Mouse (Mus musculus) left cerebral cortex, adult 9 months (tissue): ENCODE results near the gene Arhgdib.

ENCODE experiments used
- DNase-seq, 2 experiments: peaks; one replicate each; pipeline ENCODE4 v3.0.0; 2022; ENCODE audit warnings: low spot score in 2 of 2

Arhgdib gene

DNA sequence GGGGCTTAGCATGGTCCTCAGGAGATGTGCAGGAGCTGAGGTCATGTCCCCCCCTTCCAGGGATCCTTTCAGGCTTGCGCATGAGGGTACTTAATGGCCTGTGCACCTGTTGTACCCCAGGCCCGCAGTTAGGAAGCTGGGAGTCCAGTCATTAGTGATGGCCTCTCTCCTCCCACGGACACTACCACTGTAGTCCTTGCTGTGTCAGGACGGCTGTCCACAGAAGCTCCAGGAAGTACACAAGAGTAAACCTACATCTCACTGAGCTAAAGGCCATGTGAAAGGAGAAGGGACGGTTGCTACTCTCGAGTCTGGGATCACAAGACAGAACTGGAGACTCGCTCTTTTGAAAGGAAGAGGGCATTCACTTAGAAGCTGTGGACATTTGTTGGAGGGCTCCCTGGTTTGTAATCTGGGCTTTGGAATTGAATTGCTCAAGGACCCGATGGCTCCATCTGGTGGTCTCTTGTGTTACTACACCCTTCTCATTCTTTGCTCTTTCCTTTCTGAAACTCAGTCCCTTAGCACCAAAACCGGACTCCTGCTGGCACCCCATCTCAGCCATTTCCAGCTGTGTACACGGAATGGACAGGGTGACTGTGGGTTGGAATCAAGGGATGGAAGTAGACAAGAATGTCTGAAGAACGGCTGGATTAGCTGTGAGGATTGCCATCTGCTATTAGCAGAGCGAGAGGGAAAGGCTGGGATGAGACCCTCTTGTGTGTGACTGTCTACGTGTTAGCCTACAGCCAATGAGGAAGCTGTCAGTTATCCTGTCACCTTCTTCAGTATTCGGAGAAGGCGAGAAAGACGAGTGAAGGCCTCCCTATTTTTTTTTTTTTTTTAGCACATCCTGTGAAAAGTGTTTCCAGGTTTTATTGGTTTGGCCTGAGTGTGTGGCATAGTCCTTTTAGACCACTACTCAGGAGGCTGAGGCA lies 21.1 kb downstream of the Arhgdib start:
- DNase-seq, result peak in 1 of 2 experiments; percentile 87

DNA sequence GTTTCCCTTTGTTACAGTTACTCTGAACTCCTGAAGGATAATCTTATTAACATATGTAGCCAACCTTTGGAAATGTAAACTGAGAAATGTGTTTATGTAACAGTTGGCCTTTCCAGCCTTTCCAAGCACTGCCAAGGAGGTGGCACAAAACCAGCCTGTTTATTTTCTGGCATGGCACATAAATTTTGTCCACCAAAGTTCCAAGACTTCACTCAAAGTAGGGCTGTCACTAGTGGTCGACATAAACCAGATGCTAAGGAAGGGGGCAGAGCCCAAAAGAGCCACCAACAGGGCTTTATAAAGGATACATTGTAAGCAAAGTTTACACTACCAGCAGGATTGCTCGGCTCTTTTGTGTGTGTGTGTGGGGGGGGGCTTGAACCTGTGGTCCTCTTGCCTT lies 23.8 kb downstream of the Arhgdib start:
- no peak for DNase-seq

DNA sequence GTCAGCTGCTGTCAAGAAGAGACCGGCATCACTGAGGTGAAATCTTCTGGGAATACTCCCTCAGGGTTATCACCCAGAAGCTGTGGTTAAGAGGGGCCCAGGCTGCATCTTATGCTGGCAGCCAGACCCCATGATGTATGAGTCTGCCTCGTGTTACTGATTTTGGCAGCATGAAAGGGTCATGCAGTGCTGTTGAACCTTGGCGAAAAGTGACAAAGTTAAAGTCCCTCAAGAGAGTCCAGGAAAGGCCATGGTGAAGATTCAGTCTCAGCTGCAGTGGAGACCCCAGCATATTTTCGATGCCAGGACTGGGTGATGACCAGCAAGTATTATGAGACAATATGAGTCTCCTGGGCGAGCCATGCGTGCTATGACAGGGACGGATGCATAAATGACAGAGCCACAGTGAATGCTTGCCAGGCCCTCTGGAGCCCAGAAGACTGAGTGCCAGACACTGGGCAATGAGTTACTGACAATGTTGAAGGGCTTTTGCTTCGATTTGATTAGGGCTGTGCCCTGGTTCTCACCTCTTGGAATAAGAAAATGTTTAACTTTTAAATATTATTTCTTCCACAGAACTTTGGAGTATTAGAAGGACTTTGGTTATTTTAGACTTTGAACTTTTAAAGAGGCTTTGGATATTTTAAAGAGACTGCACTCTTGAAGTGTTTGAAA lies 25.8 kb downstream of the Arhgdib start:
- no peak for DNase-seq

DNA sequence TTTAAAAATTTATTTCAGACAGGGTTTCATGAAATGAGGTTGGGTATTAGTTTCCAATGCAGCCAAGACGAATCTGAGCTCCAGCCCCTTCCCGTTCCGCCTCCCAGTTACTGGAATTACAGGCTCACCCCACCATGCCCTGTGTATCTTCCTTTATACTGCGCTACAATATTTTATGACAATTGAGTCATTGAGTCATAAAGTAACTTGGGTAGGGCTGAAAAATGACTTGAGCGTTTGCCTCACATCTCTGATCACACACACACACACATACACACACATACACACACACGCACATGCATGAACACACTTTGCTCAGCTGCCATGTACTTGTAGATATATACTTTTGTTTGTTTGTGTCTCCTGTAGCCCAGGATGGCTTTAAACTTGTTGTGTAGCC lies 27.5 kb downstream of the Arhgdib start:
- DNase-seq, result no peak

DNA sequence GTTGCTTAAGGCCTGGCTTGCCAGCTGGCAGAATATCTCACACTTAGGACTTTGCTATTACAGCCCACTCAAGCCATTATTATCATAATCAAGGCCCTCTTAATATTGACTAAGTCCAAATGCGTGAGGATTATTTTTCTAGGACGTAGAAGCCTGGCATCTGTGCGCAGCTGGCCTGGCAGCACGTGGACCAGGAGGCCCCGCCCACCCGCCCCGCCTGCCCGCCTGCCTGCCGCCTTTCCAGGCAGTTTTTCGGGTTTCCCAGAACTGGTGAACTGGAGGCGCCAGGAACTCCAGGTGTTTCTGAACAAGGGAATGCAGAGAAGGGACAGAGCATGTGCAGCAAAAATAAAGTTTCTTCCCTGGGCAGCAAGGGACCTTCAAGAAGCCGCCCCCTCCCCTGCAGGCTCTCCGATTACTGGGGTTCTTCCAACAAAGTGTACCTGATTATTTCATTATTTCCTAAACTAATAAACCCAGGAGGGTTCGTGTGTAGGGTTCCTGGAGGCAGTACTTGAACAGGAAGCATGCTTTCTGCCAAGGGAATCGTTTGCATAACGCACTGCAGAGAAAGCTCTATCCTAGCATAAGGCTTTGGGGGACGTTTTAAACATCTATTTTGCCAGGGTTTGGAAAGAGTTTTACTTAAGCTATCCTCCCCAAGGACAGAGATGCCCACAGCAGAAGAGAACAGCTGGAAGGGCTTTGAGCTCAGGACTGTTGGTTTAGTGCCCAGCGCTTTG lies 28.1 kb downstream of the Arhgdib start:
- no peak for DNase-seq

DNA sequence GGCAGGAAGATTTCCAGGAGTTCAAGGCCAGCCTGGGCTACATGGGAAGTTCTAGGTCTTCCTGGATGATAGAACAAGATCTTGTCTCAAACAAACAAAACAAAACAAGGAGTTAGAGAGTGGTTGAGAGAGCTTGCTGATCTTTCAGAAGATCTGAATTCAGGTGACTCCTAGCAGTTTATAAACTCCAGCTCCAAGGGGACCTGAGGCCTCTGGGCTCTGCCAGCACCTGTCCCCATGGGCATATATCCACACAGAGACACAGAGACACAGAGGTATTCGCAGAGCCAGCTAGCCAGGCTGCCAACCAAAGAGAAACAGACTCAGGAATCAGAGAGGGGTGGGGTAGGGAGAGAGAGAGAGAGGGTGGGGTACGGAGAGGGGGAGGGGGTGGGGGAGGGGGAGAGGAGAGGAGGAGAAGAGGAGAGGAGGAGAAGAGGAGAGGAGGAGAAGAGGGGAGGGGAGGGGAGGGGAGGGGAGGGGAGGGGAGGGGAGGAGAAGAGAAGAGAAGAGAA lies 28.9 kb downstream of the Arhgdib start:
- DNase-seq, result no peak

DNA sequence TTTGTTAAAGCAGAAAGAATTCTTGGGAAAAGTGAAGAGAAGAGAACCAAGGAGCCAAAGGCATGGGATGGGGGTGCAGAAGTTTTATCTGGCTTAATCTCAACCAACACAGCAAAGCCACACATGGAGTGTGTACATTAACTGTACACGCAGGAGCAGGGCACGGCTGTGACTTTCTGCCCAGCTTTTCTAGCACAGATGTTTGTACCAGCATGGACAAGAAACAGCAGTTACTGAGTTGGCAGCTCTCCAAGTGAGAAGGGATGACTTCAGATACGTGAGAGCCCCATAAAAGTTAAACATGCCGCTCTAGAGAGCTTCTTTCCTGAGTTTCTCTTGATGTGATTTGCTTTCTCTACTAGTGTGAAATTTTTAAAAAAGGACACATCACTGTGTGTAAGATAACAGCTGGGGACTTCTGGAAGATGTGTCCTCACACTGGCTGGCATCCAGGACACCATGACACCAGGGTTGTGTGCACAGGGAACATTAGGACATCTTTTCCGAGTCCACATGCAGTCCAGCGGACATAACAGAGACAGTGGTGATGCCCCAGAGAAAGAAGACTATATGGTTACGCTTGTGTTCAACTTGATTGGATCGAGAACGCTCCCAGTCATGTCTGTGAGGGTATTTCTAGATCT lies 31.3 kb downstream of the Arhgdib start:
- DNase-seq, result no peak

DNA sequence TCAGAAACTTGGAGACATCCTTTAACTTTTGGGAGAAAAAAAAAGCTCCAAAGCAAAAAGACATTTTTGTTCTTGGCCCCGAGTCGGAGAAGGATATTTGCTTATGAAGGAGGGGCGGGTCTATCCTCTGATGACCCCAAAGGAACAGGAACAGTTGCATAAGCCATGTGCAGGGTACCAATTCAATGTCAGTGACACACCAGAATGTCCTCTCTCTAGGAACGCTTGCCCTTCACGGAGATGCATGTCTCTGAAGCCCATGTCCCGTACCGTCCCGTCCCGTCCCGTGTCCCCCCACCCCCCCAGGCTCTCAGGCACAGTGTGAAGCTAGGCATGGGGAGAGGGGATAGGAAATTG lies 34.8 kb downstream of the Arhgdib start:
- no peak for DNase-seq

DNA sequence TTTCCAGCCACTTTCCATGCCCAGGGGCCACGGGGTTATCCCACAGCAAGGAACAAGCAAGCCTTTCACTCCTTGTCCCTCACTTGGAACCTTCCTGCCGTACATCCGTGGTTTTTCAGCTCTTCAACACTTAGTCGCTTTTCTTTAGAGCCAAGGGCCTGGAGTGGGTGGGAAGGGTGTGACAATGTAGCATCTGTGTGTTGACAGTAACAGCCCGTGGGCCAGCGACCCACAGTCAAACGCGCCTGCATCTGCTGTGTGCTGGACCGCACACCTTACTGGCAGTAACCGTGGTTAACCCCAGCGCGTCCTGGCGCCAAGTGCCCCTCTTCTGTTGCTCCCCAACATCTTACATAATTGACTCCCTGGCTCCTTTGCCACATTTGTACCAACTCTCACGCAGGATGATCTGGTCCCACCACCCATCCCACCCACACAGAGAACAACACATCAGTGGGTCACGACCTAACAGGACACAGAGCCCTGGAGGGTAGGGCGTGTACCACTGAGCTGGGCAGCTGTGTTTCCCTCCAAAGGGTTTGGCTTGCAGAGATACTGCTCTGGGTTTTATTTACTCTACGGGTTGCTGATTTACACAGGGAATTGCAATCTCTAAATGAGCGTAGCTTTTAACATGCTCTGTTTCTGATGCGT lies 35.3 kb downstream of the Arhgdib start:
- DNase-seq, result no peak

DNA sequence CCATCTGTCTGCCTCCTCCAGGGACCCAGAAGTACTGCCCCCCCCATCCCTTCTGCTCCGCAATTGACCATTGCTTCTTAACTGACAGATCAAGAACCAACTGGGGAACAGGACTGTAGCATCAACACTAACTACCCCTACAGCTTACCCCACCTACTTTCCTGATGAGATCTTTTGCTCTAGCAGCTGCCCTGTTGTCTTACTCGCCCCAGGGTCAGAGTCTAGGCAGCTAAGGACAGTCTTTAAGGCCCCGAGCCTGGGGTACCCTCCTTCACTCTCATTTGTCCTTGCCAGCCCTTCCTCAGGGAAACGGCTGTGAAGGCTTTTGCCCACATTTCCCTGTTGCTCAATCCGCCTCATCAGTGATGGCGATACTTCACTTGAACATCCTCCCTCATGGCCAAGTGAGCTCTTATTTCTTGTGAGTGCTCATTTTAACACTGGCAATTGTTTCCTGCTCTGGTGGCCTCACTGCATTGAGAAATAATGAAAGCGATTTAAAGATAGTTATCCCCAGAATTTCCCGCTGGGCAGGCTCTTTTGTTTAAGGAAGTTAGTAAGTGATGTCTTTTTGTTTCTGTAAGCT lies 37.7 kb downstream of the Arhgdib start:
- no peak for DNase-seq

DNA sequence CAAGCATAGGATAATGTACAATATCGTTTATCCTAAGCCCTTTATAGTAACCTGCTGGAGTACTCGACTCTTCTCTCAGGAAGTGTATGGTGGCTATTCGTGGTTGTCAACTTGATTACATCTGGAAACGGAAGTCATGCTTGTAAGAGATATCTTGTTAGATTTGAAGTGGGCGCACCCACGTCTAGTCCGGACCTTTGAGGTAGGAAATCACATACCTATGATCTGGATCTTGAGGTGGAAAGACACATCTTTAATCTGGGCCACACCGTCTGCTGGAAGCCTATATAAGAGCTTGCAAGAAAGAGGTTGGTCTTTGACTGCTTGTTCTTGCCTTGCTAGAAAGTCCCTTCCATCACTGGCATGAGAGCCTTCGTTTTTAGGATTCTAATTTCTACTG lies 39.2 kb downstream of the Arhgdib start:
- DNase-seq, result no peak

DNA sequence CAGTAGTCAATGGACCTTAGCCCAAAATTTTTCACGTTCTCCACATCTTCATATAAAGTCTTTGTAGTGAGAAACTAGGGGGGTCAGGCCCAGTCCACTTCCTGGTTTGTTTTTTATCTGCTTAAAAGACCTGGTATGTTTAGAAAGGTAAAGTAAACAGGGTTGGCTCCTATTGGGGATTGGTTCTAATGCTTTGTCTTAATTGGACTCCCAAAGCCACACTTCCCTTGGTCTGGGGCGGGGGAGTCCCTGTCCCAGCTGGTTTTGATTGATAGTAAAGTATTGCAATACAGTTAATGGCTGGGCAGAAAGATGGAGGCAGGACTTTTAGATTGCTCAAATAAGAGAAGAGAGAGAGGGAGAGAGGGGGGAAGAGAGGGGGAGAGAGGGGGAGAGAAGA lies 40.7 kb downstream of the Arhgdib start:
- no peak for DNase-seq

DNA sequence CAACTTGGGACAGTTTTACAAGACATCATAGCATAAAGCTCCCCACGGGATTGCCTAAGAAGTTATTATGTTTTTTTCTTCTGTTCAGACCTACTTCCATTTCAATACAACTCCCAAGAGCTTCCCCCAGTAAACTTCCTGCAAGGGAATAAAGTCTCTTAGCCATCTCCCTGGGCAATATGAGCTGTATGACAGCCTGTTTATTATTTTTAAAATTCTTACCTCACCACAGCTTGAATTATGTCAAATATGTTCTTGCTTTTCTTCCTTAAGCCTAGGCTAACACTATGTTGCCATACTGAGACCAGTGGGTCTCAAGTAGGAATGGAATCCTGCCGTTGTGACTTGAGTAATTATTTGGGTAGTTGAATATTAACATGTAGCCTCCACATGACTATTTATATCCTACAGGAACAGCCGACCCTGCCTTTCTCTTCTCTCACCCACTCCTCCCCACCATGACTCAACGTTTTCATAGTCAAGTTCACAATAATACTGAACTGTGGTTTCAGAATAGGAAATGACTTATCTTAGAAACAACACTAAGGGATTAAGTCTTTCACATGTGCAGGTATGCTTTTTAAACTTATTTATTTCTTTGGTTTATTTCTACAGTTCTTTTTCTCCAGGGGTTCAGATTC lies 41.2 kb downstream of the Arhgdib start:
- DNase-seq, result no peak

DNA sequence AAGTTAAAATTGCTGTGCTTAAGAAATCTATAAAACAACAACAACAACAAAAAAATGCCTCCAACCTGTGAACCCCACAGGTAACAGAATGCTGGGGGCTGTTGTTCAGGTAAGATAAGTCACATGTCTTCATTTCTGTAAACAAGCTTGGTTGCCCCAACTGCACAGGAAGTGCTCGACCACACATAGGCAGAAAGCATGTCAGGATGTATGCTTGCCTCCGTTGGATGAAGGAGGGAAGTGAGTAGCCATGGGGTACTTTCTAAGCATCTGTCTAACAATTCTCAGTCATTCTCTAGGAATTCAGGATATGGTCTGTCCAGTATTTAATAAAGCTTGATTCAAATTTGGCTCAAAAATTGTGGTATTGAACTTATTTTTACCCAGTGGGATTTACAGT lies 42.7 kb downstream of the Arhgdib start:
- no peak for DNase-seq

DNA sequence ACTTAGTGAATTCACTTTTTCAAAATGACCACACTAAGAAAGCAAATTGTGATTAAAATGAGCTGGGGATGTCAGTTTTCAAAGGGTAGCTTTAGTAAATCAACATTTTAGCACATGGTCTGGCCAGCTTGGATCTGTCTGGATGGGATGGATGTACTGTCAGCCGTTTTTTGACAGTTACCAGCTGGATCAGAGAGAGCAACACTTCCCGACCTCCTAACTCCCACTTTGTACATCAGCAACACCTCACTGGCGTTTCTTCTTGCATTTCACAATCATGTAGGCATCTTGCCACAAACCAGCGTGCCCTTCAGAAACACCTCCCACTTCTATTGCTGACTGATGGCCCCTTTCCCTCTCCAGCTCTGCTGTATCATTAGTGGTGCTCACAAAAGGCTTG lies 43.5 kb downstream of the Arhgdib start:
- DNase-seq, result no peak

DNA sequence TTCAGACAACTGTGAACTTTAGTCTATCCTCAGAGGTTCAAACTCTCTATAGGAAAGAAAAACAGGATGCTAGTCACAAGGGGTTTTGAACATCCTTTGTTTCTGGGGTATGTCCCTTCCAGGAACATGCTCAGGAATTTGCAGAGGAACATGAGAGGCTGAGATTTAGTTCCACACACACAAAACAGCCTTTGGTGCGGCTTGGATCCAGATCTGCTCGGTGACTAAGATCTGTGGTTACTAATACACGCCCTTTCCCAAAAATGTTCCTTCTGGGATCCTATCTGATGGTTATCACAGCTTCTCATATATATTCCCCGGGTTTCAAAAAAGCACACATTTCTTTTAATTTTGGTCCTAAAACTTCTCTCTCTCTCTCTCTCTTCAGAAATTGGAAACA lies 43.9 kb downstream of the Arhgdib start:
- no peak for DNase-seq

DNA sequence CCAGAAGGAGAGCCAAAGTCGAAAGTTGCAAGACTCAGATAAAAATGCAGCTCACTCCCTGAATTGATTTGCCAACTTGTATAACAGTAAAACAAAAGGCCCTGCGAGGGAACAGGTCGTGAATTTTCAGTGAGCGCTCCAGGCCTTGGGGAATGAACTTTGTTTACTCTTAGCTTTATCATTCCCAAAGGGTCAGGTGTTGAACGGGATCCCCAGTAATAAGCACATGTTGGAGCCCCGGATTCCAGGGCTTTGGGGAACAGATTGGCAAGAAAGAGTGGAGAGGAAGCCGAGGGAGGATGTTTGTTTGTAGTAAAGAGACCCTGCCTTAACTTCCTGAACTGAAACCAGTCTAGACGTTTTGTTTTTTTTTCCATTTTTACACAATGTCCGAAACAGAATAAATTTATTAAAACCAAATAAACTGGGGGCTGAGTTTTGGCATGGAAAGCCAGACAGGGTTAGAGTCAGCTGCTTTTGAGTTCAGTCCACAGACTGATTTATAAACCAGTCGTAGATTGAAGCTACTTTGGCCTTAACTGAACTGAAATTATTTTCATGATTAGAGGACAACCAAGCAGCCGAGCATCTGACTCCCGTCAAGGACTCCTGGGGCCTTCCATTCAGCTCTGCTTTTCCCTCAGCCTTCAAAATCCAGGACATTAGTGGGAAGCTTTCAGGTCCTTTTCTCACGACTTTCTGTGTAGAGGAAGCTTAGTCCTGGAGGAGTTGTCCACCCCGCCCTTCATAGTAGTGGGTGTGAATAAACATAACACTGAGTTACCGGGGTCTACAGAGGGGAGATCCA lies 47.0 kb downstream of the Arhgdib start:
- DNase-seq, result no peak

DNA sequence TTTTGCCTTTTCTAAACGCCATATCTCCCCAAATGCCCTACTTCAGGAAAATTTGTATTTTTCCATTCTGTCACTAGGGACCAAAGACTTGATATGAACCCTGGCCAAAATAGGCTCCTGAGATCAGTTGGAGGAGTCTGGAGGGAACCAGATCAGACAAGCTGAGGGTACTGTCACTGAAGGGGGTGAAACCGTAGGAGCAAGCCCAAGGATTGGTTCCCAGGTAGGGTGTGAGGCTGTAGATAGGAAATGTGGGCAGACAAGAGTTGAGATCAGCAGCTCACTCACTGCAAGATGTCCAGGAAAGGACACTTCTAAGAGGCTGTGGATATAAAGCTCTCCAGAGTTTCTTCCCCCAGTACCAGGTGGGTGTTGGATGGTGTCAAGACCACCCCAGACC lies 49.7 kb downstream of the Arhgdib start:
- no peak for DNase-seq

DNA sequence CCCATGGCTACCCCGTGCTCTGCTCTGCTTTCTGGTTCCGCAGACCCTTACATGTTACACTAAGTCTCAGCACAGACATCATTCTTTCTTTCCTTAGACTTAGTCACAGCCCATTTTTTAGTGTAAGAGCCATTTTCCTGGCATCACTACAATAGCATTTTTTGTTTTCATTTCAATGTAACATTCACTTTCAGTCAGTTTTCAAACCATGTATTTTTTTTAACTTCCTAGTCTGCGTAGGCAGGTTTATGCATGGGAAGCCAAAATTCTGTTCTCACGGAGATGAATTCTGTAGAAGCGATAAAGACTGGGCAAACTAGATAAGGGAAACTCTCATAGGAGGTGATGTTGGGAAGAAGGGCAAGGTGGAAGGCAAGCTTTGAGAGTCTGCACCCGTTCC lies 52.1 kb downstream of the Arhgdib start:
- no peak for DNase-seq

DNA sequence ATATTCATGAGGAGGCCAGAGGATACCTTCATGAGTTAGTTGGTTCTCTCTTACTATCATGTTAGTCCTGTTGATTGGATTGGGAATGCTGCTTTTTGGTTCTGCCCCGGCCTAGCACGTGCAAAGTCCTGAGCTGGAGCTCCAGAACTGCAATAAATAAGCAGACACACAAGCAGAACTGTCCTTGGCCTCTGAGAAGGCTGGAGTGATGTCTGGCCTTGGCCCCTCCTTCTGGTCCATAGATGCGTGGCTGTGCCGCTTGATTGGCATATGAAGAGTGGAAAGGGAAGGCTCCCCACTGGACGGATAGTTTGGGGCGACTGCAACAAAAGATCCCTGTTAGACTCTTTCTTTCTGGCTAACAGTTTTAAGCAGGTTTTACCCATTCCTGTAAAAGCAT lies 52.6 kb downstream of the Arhgdib start:
- no peak for DNase-seq
